Mouse (Mus musculus): ENCODE measurements at regions not wholly inside any gene's neighbourhood (a gene's known extent, or its start where the extent isn't known, plus 50 kb on each side); places are given as distances from the start of the nearest gene placed in this dataset.

DNA sequence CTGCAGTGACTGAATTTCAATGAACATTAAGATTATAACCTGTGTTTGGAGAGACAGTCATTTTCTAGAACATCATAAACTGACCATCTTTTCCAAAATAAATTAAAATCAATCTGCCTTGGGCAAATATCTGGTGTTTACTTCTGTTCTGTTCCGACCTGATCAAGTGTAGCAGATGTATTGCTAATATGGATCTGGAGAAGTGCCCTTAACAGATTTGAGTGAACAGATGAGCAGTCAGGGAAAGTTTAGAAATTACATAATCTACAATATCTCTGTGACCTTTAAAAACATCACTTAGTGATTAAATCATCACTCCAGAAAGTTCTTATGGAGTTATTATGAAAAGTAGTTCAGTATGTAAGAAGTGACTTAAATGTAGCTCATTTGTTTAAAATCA, 1634.1 kb upstream of the B3galt2 start:
- DNase-seq (ENCODE audit: extremely low spot score in 1 of 2, low spot score in 1 of 2), result no peak

DNA sequence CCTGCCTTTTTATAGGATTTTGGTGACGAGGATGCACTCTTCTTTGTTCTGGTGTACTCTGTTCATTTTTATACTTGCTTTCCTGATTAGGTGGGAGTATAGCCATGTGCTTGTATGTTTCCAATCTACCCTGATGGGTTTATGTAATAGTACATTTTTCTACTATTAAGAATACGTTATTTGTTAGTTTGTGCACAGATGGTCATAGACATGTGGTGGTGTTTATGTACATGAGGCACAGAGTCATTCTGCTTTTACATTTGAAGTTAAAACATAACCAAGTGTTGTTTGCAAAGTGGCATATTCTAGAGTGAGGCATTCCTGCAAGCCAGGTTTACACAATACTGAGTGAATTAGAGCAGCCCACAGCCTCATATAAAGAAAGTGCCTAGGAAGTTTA, 1597.7 kb upstream of the B3galt2 start:
- no peak for DNase-seq (ENCODE audit: extremely low spot score in 1 of 2, low spot score in 1 of 2)

GRCm38 (mm10) chr1:142055207-142055606, 1585.3 kb upstream of the B3galt2 start:
- no peak for DNase-seq (ENCODE audit: extremely low spot score in 1 of 2, low spot score in 1 of 2)

All from layer of hippocampus, postnatal 25 days (tissue).